Mouse (Mus musculus) embryo, embryonic 10.5 days (tissue): ENCODE results near the gene Iqsec1.

Experiments used
- DNase-seq: peaks from one replicate; pipeline ENCODE4 v3.0.0-alpha.2; 2015; ENCODE audit warnings: low spot score

Iqsec1 gene

GRCm38 (mm10) chr6:90812584-90812983, 175.9 kb downstream of the Iqsec1 start:
- DNase-seq: no peak

GRCm38 (mm10) chr6:90812072-90812471, 176.4 kb downstream of the Iqsec1 start:
- DNase-seq: no peak

- DNase-seq: no peak
These were observed 177.9 kb downstream of the Iqsec1 start for GRCm38 (mm10) chr6:90810576-90810975.

GRCm38 (mm10) chr6:90809960-90810362, 178.5 kb downstream of the Iqsec1 start:
- peak; percentile 92 for DNase-seq

- DNase-seq: no peak
These were observed 179.2 kb downstream of the Iqsec1 start for GRCm38 (mm10) chr6:90809077-90809840.

- DNase-seq: peak; percentile 44
These were observed 179.9 kb downstream of the Iqsec1 start for GRCm38 (mm10) chr6:90808544-90808943.

- DNase-seq: no peak
These were observed 180.4 kb downstream of the Iqsec1 start for GRCm38 (mm10) chr6:90808134-90808533.

- DNase-seq: no peak
These were observed 180.9 kb downstream of the Iqsec1 start for GRCm38 (mm10) chr6:90807581-90807980.

- no peak for DNase-seq
These were observed 181.7 kb downstream of the Iqsec1 start for GRCm38 (mm10) chr6:90806743-90807142.

GRCm38 (mm10) chr6:90805101-90805500, 183.4 kb downstream of the Iqsec1 start:
- no peak for DNase-seq

GRCm38 (mm10) chr6:90804646-90805045, 183.8 kb downstream of the Iqsec1 start:
- DNase-seq: no peak

GRCm38 (mm10) chr6:90802604-90803003, 185.9 kb downstream of the Iqsec1 start:
- DNase-seq: no peak

GRCm38 (mm10) chr6:90802058-90802457, 186.4 kb downstream of the Iqsec1 start:
- DNase-seq: no peak

GRCm38 (mm10) chr6:90800825-90801224, 187.7 kb downstream of the Iqsec1 start:
- DNase-seq: no peak

GRCm38 (mm10) chr6:90799116-90799515, 189.4 kb downstream of the Iqsec1 start:
- DNase-seq: no peak

GRCm38 (mm10) chr6:90798201-90798600, 190.3 kb downstream of the Iqsec1 start:
- no peak for DNase-seq

- DNase-seq: no peak
These were observed 191.4 kb downstream of the Iqsec1 start for GRCm38 (mm10) chr6:90796902-90797596.

- DNase-seq: no peak
These were observed 197.6 kb downstream of the Iqsec1 start for GRCm38 (mm10) chr6:90790901-90791300.

- DNase-seq: no peak
These were observed 199.0 kb downstream of the Iqsec1 start for GRCm38 (mm10) chr6:90789520-90789919.

- DNase-seq: no peak
These were observed 200.9 kb downstream of the Iqsec1 start for GRCm38 (mm10) chr6:90787587-90787986.

- no peak for DNase-seq
These were observed 201.4 kb downstream of the Iqsec1 start for GRCm38 (mm10) chr6:90787036-90787435.

GRCm38 (mm10) chr6:90786589-90786988, 201.9 kb downstream of the Iqsec1 start:
- DNase-seq: peak; percentile 54

GRCm38 (mm10) chr6:90783945-90784344, 204.5 kb downstream of the Iqsec1 start:
- DNase-seq: no peak
